Mouse (Mus musculus) yolk sac, embryonic 10.5 days (tissue): Measurements from ENCODE around the gene Pomt2.

ENCODE experiments used
- DNase-seq: peaks from one replicate; pipeline ENCODE4 v3.0.0-alpha.2; 2017; ENCODE audit warnings: low spot score

The Pomt2 gene

DNA sequence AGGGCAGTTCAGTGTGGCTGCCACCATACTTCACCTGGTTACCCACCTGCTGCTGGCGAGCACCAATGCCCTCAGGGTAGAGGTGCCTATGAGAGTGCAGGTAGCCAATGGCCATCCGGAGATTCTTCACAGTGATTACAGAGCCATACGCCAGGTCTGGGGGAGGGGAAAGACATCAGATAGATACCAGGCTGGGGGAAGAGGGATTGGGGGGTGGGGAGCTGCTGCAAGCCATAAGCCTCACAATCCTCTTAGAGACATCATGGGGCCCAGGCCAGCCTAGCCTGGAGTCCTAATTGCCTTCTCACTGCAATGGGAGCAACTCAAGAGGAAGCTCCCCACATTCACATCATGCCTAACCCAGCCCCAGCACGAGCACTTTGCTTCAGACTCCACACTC is 20.5 kb downstream of the Pomt2 start:
- no peak for DNase-seq

DNA sequence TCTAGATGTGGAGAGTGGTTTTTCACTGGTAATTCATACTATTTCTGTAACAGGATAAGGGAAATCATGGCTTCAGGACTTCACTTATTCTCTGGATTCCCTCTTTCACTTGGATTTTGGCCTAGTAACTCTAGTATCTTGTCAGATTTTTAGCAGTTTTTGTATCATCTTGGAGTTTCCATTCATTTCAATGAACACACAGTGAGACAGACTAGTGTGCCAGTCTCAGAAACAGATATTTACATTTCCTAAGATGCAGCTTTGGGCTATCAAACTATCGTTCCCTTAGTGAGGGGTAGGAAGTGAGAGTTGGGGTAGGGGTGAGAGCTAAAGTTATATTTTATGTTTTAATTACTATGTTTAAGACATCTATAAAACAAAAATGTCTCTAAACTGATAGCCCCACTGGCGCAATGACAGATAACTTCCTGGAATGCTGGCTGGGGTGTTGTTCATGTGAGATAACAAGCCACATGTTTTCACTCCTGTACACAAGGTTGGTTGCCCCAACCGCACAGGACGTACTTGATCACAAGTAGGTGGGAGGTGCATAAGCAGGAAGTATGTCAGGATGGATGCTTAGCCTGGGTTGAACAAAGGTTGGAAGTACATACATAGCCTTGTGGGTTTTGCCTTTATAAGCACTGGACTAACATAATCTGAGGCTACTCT is 25.7 kb downstream of the Pomt2 start:
- DNase-seq = no peak

DNA sequence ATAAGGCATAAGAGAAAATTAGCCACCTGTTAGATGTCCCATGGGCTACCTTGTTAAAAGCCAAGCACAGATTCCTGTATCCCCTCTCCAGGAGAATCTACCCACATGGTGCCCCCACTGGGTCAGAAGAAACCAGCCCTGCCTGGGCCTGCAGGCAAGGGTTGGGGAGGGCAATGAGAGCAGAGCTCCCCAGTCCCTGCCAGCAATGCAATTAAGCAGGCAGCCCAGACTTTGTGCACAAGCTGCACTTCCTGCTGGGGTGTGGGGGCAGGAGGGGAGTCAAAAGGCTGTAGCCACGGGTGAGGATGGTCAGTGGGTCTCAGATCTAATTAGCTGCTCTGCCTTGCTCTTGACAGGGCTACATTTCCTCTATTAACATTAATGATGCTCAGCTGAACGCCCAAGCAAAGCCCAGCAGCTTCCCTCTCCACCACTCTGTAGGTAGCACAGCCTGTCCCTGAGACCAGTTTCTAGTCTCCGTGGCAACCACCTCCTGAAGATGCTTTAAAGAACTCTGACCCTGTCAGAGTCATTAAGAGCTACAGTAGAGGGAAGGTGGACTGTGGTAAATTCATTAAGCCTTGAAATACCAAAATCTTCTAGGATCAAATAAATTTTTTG is 40.3 kb downstream of the Pomt2 start:
- DNase-seq = no peak

DNA sequence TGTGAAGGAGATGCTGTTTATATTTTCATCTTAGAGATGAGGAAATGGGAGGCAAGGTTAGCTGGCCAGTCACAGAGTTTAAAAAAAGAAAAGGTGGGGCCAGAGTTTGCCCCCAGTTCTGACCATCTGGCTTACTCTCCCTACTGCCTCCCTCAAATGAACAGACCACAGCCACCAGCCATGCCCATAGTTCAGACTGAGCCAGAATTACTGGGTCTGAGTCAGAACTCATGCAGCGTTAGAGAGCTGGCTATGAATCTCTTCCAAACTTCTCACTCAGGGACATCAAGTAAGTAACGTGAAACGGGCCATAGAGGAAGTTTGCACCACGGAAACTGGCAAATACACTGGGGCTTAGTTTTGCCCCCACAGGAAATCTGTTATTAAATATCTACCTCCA is 43.0 kb downstream of the Pomt2 start:
- no peak for DNase-seq

DNA sequence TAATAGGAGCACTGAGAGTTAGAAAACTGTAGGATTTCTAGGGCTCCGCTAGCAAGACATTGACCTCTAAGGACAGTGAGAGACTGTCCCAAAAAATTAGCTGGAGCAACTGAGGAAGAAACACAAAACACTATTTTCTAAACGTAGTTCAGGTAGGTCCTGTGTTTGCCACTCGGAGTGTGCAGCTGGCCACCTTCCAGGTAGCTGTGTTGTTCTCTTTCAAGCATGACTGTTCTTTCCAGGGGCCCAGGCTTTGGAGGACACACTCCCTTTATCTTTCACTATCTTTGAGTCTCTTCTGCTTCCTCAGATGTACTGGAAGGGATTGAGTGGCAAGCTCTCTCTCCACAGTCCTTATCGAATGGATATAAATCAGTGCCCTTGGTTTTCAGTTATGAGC is 44.3 kb downstream of the Pomt2 start:
- no peak for DNase-seq

DNA sequence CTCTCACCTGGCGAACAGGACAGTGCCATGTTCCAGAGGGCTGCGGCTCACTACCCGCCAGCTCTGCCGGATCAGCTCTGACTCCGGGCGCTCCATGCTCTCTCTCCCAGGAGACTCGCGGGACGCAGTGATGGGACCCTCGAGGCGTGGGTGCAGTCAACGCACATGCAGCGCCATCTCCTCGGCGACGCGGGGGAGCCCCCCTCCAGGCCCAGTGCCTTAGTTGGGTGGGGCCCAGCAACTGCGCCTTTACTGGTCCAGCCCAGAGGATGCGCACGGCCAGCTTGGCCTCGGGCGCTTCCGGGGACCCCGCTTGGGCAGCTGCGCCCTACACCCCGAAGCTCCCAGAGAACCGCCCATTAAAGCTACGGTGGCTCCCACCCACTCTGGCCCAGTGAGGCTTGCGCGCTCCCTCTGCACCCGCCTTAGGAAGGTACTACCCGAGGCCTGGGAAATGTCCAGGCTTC is 45.6 kb downstream of the Pomt2 start, which contains the start of gene Ngb:
Gene Ngb, minus strand, starts transcription at position 375 of the 467 bp plus-strand sequence.
- DNase-seq = no peak

DNA sequence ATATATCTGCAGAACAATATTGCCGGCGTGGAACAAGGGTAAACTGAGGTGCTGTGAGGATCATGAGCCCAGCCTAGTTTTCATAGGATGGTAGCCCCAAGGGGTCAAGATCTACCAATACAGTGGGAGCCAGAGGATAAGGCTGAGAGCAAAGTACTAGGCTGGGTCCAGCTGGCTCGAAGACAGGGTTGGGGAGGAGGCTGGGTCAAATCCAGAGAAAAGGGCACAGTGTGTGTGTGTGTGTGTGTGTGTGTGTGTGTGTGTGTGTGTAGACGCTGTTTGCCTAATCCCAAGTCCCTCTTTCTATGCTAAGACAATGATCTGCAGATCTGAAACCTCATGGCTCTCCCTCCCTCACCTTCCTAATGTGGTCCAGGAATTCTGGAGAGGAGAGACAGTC is 47.4 kb downstream of the Pomt2 start:
- DNase-seq = no peak

DNA sequence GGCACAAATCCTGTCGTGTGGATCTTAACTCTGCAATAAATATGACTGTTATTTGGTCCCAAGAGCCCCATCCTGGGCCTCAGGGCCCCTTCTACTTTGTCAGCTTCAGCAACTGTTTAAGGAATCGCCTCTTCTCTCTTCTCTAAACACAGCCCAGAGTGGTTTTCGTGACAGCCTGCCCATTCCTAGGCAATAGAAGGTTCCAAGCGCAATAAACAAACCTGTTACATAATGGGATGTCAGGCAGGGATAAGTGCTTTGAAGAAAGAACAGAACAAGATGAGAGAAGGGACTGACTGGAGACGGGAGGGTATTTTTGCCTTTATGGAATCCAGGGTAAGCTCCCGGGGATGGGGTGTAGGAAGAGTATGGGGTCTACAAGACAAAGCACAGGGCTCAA is 54.1 kb downstream of the Pomt2 start:
- DNase-seq = no peak

DNA sequence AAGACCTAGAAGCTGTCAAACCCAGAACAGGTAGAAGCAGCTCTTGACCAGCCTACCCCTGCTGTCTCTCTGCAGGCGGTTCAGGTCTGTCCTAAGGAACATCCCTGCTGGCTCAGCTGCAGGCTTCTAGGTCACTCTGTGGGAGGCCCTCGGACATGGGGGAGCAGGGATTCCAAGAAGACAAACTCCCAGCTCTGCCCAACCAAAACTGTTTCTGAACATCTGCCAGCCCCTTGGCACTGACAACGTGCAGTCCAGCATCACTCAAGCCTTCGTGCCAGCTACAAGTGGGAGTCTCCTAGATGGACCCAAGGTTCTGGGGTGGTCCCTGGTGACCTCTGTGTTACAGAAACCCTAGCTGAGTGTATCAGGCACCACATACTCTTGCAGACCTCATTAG is 54.5 kb downstream of the Pomt2 start:
- DNase-seq = no peak

DNA sequence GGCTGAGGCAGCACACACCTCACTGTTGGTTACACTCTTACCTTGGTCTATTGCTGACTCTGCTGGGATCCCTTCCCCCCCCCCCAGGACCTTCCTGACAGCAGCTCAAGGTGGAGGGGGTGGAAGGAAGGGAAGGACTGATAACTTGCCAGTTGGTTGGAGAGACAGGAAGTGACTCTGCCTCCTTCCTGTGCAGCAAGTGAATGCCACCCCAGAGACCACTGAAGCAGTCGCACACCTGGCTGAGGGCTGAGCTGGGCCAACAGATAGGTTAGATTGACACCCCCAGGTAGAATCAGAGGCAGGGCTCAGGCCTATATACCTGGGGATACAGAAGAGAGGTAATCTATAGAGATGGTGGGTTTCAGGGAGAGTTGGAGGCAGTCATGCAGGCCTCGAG is 55.9 kb downstream of the Pomt2 start:
- no peak for DNase-seq

DNA sequence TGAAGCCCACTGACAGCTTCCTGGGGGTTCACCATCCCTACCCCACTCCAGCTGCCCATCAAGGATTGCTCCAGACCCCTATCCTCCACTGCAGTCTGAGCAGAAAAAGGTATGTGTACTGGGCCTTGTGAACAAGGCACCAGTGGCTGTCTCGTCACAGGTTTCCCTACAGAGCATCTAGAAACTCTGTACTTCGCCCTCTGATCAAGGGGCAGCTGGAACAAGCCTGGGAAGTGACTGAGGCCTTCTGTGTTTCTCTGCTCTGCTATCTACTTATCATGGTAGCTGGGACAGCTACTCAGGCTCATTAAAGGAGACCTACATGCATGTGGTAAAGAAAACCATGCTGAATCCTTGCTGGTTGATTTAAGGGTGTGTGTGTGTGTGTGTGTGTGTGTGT is 58.1 kb downstream of the Pomt2 start:
- peak; percentile 67 for DNase-seq

DNA sequence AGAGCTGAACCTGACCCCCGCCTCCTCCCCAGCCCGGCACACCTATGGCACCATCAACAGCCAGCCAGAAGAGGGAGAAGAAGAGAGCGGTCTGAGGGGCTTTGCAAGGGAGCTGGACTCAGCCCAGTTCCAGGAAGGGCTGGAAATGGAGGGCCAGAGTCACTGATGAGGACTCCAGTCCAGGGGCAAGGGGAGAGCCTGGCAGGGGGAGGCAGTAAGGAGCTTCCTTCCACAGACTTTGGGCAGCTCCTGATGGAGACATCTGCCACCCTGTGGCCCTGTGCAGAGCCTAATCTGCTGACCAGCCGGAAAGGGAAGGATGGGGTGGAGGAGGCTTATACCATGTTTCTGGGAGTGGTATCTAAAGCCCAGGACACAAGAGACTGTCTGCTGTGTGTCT is 58.5 kb downstream of the Pomt2 start:
- DNase-seq = no peak

DNA sequence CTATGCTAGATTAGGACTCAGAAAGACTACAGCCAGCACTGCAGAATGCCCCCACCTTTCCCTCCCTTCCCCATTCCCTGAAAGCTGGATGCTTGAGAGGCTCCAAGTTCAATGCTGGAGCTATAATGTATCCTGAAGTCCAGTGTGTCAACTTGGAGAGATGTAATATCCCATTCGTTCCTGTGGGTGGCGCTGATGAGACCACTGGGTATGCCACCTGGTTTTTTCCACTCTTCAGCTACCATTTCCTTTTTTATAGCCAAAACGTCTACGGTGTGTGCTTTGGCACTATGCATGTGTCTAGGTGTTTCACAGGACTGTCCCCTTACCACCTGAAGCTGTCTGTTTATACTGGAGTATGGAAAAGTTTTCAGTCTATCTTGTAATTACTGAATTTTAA is 59.4 kb downstream of the Pomt2 start:
- no peak for DNase-seq

DNA sequence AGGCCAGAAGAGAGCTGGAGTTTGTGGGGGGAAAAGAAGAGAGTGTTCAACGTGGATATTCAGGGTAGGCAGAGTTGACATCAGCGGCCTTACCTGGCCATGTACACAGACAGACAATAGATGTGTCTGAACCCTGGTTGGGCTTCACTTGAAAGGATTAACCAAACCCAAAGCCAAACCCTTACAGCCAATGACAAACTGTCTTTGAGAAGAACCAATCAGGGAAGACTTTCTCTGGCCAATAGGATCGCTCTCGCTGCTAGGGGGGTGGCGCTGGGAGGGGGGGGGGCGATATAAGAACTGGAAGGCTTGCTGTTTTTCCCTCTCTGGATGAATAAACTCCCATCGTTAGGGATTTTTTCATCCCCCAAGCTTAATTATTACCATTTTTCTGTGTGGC is 60.5 kb downstream of the Pomt2 start:
- DNase-seq = no peak

DNA sequence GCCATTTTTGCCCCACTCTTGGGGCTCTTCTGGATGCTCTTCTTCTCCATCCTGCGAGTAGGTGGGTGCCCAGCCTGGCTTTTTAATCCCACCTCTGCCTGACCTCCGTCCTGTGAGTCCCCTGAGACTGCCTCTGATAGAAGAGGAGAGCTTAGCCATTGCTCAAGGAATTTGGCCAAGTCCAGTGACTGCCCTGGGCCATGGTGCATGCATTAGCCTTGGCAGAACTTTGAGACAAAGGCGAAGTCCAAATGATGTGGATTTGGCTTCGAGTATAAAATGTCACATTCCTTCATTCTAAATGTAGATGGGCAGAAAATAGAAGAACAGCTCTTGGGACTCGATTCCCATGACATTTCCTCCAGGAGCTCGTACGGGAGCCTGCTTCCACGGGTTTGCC is 65.0 kb downstream of the Pomt2 start:
- DNase-seq = no peak

DNA sequence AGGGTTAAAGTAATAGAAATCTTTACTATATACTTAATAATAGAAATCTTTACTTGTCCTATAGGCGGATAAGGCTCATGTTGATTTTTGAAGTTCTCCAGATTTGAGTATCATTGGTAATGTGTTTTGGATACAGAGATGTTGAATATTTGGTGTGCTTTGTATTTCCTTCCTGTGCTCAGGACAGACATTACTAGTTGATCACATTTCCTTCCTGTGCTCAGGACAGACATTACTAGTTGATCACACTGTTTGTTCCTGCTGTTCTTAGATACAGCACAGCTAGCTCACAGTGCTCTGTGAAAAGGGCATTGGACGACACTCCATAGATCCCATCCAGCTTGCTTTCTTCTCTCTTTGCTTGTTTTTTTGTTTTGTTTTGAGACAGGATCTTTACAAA is 71.2 kb downstream of the Pomt2 start:
- DNase-seq = no peak

DNA sequence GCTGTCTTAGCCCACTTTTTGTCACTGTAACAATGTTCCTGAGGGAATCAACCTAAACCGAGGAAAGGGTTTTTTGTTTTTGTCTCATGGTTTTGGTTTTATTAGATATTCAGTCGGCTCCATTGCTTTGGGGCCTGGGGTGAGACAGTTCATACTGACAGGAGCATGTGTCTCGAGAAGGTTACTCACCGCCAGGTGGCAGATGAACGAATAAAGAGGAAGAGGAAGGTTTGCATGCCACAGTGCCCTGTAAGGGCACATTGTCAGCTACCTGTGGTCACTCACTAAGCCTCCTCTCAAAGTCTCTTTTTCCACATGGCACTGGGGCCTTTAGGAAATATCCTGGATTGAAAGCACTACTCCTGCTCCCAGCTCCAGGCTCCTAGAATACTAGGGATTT is 77.2 kb downstream of the Pomt2 start:
- no peak for DNase-seq

DNA sequence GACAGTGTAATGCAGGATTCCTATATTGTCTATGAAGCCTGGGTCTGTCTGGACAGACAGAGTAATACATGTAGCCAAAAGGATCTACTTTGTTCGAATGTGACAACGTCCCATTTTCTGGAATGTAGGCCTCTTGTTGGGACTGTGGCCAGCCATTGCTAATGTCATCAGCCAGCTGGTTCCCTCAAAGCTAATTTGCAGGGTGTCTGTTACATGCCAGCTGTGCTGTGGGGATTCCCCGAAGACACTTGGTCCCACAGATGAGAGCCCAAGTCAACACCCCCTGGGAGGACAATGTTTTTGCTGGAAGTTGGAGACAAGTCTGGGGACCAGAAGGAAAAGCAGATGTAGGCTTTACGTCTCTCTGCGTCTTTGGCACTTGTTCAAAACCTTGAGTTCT is 81.3 kb downstream of the Pomt2 start:
- no peak for DNase-seq

DNA sequence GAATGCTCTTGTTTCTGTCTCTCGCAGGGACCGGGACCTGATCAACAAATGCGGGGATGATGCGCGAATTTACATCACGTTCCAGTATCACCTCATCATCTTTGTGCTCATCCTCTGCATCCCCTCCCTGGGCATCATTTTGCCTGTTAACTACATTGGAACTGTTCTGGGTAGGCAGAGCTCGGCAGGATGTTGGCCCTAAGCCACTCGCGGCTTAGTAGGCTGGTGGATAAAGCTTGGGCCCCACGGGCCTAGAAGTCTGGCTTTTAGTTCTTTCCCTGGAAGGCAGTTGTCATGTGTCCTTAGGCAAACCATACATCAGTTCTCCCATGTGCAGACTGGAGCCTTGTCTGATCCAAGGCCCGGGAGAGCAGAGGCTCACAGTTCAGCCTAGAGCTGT is 82.3 kb downstream of the Pomt2 start:
- DNase-seq = no peak

DNA sequence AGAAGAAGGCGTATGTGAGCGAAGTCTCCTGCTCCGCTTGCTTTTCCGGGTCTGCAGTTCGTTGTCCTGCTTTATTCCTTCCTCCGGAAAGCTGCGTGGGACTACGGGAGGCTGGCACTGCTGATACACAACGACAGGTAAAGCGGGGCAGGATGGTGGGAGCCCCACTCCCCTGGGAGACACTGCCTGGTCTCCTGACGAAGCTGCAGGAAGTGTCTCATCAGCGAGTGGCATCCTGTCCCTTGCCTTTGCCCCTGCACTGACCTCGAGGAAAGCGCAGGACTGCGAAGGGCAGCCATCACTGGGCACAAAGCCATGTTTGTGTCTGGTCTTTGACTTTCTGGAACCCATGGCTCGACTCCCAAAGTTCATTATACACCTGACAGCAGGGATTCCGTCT is 90.7 kb downstream of the Pomt2 start:
- DNase-seq = no peak
